Mouse (Mus musculus): ENCODE measurements at regions not wholly inside any gene's neighbourhood (a gene's known extent, or its start where the extent isn't known, plus 50 kb on each side); places are given as distances from the start of the nearest gene placed in this dataset.

DNA sequence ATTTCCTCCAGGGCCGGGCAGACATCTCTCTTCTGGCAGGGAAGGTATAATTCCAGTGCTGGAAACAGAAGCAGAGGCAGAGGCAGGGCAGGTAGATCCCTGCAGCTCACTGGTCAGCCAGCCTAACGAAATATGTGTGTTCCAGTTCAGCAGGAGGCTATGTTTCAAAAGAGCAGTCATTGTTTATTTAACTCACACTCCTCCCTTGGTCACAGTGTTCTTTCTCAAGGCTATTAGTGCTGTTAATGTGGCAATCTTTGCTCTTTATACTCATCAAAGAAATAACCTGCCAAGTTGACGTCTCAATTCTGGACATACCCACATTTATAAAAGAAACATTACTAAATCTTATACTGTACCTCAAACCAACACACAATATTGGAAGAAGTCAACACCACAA is 253.3 kb upstream of the Adgrl3 start:
- ATAC-seq (replicated peaks; ENCODE audit: poor library complexity, severe bottlenecking): no peak

DNA sequence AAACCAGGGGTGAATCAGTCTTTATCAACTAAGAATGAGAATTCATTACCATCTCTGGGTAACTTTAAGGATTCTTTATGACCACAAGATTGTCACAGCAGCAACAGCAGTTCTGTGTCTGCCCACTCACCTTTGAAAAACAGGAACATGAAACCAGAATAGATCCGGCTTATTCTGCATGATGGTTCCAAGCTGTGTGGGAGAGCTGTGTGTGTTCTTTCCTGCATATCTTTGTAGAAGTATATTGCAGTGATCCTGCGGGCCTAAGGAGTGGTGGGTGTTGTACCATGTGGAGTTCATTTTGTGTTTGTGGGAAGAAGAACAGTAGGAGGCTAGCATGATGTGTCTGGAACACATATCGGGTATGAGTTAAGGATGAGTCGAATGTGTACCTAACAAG is 236.0 kb upstream of the Adgrl3 start:
- no peak for ATAC-seq (replicated peaks; ENCODE audit: poor library complexity, severe bottlenecking)

DNA sequence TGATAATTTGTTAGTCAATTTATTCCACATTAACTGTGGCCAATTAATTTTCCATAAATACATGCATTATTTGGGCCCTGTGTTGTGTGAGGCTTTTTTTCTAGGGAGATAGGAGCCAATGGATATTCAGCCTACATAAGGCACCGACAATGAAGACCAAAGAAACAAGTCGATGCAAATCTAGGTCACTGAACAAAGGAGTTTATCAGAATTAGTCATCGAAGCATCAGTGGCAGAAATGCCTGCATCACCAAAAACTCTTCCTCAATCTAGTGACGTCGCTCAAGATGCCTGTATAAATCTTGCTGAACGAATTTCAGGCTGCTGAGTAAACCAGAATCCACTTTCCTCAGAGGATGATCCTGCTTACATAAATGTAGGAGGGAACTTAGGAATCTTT is 235.2 kb upstream of the Adgrl3 start:
- no peak for ATAC-seq (replicated peaks; ENCODE audit: poor library complexity, severe bottlenecking)

DNA sequence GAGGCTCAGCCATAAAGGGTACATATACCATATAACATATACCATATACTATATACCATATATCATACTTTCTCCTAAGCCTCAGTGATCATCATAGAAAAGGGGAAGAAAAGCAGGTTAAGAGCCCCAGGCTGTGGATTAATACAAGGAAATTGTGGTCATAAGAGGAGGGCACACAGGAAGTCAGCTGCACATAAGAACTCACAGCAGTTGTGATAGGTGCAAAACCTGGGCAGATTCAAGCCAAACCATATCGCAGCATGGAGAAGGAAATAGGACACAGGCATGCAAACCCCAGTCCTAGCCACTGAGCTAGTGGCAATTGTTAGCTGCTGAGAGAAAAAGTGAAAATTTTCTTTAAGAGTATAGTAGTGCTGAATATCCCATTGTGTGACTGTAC is 228.3 kb upstream of the Adgrl3 start:
- peak; percentile 63 for ATAC-seq (replicated peaks; ENCODE audit: poor library complexity, severe bottlenecking)

DNA sequence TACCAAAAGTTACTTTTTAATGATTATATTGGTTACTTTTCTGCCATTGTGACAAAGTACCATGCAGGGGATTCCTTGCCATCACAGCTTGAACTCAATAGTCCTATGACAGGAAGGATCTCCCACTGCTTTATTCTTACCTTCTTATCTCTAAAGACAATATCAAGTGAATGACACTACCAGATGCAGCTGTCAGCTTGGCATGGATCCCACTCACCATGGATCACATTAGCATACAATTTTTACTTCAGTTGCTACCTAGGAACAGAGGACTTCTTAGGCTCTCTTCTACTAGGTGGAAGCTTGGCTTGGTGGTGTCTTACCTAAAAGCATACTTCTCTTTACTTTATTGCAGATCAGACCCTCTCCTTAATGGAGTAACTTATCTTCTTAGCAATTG is 220.2 kb upstream of the Adgrl3 start:
- ATAC-seq (replicated peaks; ENCODE audit: poor library complexity, severe bottlenecking): no peak

DNA sequence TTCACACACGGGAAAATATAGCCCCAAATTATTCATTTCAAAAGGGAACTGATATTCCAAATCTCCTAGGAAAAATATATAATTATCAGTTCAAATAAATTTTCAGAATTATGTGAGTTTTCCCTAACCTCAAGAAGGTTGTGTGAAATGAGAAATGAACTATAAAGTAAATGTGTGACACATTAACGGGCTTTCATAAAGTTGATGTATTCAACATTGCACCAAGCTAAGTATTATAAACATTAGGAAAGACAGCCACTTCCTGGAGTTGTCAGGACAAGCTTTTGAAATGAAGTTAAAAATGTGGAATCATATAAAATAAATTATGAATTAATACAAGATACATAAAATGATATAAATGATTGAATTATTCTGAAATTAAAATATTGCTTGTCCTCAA is 207.0 kb upstream of the Adgrl3 start:
- no peak for ATAC-seq (replicated peaks; ENCODE audit: poor library complexity, severe bottlenecking)

DNA sequence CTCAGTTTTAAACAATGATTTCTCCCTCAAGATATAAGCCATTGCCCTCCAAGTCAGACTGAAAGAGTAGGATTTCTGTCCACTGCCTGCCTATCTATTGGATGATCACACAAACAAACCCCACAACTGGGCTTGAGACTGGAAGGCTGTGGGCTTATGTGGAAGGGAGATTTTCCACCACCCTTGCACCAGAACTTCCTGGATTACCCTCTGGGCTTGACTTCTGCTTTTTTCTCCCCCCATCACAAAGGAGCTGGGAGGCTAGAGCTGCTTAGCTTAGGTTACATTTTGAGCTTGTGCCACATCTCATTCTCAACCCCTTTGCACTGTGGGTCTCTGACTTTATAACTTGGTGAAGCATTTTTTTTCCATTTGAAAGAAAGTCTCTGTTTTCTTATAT is 200.7 kb upstream of the Adgrl3 start:
- ATAC-seq (replicated peaks; ENCODE audit: poor library complexity, severe bottlenecking): peak; percentile 91

DNA sequence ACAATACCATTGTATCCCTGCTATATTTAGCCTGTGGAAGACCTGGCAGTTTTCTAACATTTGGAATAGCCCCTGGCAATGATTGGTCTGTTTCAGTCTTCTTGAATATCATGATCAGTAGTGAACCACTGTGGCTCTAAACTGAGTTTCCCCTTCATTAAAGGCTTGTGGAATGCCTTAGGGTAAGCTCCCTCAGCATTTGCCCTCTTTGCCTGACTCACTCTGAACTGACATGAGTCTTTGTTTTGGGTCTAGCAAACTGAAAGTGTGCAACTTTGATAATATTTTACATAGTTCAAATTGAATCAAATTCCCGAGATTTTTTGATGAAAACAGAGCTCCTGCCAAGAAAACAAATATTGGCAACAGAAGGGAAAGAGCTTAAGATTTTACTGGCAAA is 177.4 kb upstream of the Adgrl3 start:
- ATAC-seq (replicated peaks; ENCODE audit: poor library complexity, severe bottlenecking): no peak

DNA sequence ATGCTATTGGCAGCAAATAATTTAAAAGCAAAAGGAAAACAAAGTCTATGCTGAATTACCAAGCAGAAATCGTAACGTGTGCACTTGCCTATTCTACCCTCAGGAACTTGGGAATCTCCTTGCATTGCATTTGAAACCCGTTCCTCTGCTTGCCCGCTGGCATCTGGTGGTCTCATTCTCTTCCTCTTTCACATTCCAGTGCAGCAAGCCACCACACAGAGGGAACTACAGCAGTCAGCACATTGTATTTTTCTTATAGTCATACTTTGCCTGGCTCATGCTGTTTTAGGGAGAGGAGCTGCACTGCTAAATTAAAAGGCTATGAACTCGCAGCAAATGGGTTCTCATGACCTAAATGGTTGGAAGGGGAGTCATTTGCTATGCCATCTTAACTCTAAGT is 164.9 kb upstream of the Adgrl3 start:
- peak; percentile 83 for ATAC-seq (replicated peaks; ENCODE audit: poor library complexity, severe bottlenecking)

DNA sequence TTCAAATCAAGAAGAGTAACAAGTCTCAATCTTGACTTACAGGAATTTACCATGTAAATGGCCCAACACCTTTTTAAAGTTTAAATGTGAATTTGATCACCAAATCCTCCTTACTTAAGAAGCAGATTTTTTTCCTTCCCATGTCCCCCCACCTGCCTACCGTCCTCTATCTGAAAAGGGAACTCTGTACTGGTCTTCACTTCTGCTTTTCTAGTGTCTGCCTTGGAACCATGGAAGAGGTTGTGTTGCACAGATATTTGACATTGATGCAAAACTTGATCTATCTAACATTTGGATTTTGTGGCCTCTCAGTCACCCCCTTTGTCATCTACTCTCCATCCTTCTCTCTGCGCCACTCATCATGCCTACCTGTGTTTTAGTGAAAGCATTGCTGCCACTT is 143.3 kb upstream of the Adgrl3 start:
- peak; percentile 53; the same call in 1 of the 2 replicates for ATAC-seq (replicated peaks; ENCODE audit: poor library complexity, severe bottlenecking)

DNA sequence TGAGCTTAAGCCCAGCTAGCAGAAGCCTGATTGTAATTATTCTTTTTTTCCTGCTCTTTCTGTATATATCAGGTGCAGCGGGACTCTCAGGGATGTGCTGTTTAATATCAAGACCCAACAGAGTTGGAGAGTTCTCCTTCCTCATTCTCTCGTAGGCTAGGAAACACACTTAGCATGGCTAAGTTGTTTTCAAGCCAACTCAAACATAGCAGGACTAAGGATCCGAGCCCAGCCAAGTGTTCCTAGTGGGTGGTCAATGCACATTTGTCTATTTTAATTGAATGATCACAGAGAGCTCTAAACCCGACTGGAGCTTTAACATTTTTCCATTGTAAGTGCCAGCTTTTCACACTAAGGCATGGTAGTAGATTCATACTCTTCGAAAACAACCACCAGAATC is 121.7 kb upstream of the Adgrl3 start:
- no peak for ATAC-seq (replicated peaks; ENCODE audit: poor library complexity, severe bottlenecking)

DNA sequence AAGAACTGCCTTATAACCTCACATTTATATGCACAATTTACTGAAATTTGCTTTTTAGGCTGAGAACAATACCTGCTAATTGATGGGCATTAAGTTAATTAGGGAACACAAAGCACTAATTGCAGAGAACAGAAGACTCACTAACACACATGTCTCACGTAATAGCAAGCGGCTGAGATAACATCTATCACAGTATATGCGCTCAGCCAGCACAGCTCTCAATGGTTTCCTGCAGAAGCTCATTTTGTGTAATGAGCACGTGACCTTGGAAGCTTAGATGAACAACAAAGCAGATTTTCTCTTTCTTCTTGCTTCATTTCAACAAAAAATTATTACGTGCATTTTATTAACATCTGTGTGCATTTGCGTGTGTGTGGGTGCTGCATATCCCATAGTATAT is 111.2 kb upstream of the Adgrl3 start:
- no peak for ATAC-seq (replicated peaks; ENCODE audit: poor library complexity, severe bottlenecking)

DNA sequence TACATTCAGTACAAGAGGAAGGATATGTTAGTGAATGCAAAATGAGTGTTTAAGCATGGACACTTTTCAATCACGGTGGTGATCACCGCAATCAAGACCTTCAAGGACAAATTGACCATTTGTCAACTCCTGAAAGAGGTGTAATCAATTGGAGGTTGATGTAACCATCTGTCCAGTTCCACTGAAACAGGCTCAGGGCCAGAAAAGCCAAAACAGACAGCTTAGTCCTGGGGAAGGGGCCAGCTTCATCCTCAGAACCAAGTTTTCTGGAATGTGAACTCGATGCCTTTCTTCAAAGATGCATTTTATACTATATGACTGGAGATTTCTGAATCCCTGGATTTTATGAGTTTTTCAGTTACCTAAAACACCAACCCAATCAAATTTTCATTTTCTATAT is 81.1 kb upstream of the Adgrl3 start:
- no peak for ATAC-seq (replicated peaks; ENCODE audit: poor library complexity, severe bottlenecking)

DNA sequence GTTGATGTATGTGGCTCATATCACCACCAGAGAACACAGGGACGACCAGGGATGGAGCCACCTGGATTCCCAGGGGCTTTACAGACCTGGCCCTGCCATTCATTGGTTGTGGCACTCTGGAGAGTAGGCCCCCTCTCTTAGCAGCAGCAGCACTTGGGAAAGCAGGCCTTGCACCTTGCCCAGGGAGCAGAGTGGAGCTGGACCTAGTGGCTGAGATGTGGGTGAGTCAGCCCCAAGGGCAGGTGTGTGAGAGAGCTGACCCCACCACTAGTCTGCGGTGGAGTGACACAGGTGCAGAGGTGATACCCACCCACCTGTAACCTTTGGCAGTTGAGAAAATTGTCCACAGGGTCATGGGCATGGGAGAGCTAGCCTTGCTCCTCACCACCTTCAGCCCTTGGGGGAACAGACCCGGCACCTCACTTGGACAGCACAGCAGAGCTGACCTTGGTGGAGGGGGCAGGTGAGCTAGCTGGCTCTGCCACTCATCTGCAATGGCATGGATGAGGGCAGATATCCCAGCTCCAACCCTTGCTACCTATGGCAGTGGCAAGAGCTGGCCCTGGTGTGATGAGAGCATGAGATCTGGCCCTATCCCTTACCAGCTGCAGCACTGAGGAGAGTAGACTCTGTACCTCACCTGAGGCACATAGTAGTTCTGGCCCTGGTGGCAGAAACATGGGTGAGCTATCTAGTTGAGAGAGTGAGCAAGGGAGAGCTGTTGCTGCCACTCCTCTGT is 67.9 kb upstream of the Adgrl3 start:
- ATAC-seq (replicated peaks; ENCODE audit: poor library complexity, severe bottlenecking): no peak

DNA sequence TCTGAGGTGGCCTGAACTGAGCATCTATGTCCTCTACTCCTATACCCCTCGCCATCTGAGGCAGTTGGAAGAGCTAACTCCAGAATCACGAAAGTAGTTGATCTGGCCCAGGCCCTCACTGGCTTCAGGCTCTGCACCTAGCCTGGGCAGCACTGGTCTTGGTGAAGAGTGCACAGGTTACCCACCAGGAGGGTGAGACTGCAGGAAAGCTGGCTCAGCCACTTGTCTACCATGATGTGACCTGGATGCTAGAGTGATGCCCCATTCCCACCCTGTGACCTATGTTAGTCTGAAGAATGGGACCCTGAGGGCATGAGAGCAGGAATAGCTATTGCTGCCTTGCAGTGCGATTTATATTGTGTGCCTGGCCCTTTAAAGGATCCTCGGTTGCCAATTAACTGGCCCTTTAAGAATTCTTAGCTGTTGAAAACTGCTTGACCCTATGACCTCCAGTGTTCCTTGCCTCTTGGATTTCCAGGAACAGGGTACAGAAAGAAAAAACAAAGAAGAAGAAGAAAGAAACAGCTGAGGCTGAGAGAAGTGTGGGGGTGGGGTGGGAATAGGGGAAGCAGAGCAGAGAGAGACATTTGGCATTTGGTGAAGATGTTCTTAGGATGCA is 67.2 kb upstream of the Adgrl3 start:
- no peak for ATAC-seq (replicated peaks; ENCODE audit: poor library complexity, severe bottlenecking)
